Mouse (Mus musculus) neural tube, embryonic 14.5 days (tissue): ENCODE results near the gene Fbxo30. TPM values are rescaled to one million over a fixed set of nuclear protein-coding genes. Genes with fewer than 3 reads are reported as not detected.

Source experiments
- polyA plus RNA-seq: library from polyadenylated mRNA; unstranded; fragments of >200 nt; fragmentation: Nextera tagmentation; extraction: Ambion mirVana; gene quantifications from 2 replicates; pipeline ENCODE4 v1.2.1, GENCODE M21; 2014

Gene Fbxo30
- polyA plus RNA-seq, 1 experiment from 2014 or later = 14.4 TPM

Other genes with a start within 250 kb of the Fbxo30 start
- 2.5 and 4.5 TPM in 2 replicates for gene Grm1, start 199.0 kb upstream of the Fbxo30 start, polyA plus RNA-seq
- 30.8 and 35.7 TPM in 2 replicates for gene Shprh, start 131.9 kb upstream of the Fbxo30 start, polyA plus RNA-seq
- gene Epm2a, start 62.1 kb downstream of the Fbxo30 start, polyA plus RNA-seq = 1.9 and 2.5 TPM in 2 replicates